Mouse (Mus musculus): Measurements from ENCODE around the gene Ube2a.
"Not testable (repeated sequence)": the region's sequence is repeated elsewhere in the genome, so short reads cannot be mapped to it uniquely, and the experiment has no call there.

Ube2a gene

GRCm38 (mm10) chrX:36873765-36874164, at the start of gene Ube2a, which contains the start of gene C330007P06Rik:
Gene Ube2a, plus strand, starts transcription at chrX:36873900.
Gene C330007P06Rik, minus strand, starts transcription at chrX:36874111.
- no peak for DNase-seq (ENCODE audit: low spot score in 2 of 2)

GRCm38 (mm10) chrX:36823932-36824711, 49.6 kb upstream of the Ube2a start:
- DNase-seq (ENCODE audit: low spot score in 2 of 2), result no peak

- no peak for DNase-seq (ENCODE audit: low spot score in 2 of 2)
Observed at GRCm38 (mm10) chrX:36825032-36825431, 48.7 kb upstream of the Ube2a start.

GRCm38 (mm10) chrX:36826873-36827272, 46.8 kb upstream of the Ube2a start:
- DNase-seq (ENCODE audit: low spot score in 2 of 2), result no peak

GRCm38 (mm10) chrX:36830271-36830670, 43.4 kb upstream of the Ube2a start:
- peak in 1 of 2 experiments; percentile 52 for DNase-seq (ENCODE audit: low spot score in 2 of 2)

GRCm38 (mm10) chrX:36831632-36832031, 42.1 kb upstream of the Ube2a start:
- DNase-seq (ENCODE audit: low spot score in 2 of 2), result peak in 1 of 2 experiments; percentile 31

GRCm38 (mm10) chrX:36833397-36834084, 40.2 kb upstream of the Ube2a start:
- DNase-seq (ENCODE audit: low spot score in 2 of 2), result peak; percentile 57 to 76

- no peak for DNase-seq (ENCODE audit: low spot score in 2 of 2)
Observed at GRCm38 (mm10) chrX:36837069-36837676, 36.5 kb upstream of the Ube2a start.

- DNase-seq (ENCODE audit: low spot score in 2 of 2), result peak; percentile 28 to 36
Observed at GRCm38 (mm10) chrX:36839391-36839790, 34.3 kb upstream of the Ube2a start.

GRCm38 (mm10) chrX:36841698-36842097, 32.0 kb upstream of the Ube2a start:
- DNase-seq (ENCODE audit: low spot score in 2 of 2), result no peak

GRCm38 (mm10) chrX:36843346-36843990, 30.2 kb upstream of the Ube2a start:
- DNase-seq (ENCODE audit: low spot score in 2 of 2), result no peak

- no peak for DNase-seq (ENCODE audit: low spot score in 2 of 2)
Observed at GRCm38 (mm10) chrX:36847152-36847551, 26.5 kb upstream of the Ube2a start.

GRCm38 (mm10) chrX:36852631-36853030, 21.1 kb upstream of the Ube2a start:
- DNase-seq (ENCODE audit: low spot score in 2 of 2), result no peak

GRCm38 (mm10) chrX:36863766-36864608, 9.7 kb upstream of the Ube2a start:
- peak; percentile 88 to 91 for DNase-seq (ENCODE audit: low spot score in 2 of 2)

- no peak for DNase-seq (ENCODE audit: low spot score in 2 of 2)
Observed at GRCm38 (mm10) chrX:36864609-36865328, 8.9 kb upstream of the Ube2a start.

GRCm38 (mm10) chrX:36870372-36870771, 3.3 kb upstream of the Ube2a start:
- DNase-seq (ENCODE audit: low spot score in 2 of 2), result no peak

- DNase-seq (ENCODE audit: low spot score in 2 of 2), result peak; percentile 86 to 89
Observed at GRCm38 (mm10) chrX:36874178-36874696, 537 bp downstream of the Ube2a start.

GRCm38 (mm10) chrX:36874704-36875128, 1.0 kb downstream of the Ube2a start:
- no peak for DNase-seq (ENCODE audit: low spot score in 2 of 2)

GRCm38 (mm10) chrX:36884719-36885118, 11.0 kb downstream of the Ube2a start:
- DNase-seq (ENCODE audit: low spot score in 2 of 2), result no peak

GRCm38 (mm10) chrX:36898931-36899330, 25.2 kb downstream of the Ube2a start:
- DNase-seq (ENCODE audit: low spot score in 2 of 2), result not testable (repeated sequence)

Data from right cerebral cortex, postnatal 10 days (tissue).